ENCODE assay signal across 9 mouse cellular contexts in the genomic region with DNA sequence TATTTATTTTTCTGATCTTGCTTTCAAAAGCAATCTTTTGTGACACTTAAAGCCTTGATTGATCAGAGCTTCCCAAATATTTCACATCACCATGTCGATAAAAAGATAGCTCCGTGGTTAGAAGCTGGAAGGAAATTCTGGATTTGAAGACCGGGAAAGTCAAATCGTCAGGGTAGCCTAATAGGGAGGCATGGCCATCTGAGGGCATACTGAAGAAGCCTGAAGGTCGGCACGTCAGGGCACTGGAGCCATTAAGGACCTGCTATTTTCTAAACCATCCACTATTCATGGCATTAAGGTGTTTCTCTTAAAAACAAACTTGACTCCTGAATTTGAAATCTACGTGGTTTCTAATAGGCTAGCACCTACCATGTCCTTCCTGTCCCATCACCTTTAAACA. TPM values are rescaled to one million over a fixed set of nuclear protein-coding genes. Genes with fewer than 3 reads are reported as not detected.
DNase-seq lines count a peak whose midpoint lies in the region; ATAC-seq and TF ChIP-seq lines count a peak whose summit lies in the region.
"Had no signal": no experiment of that assay in that cellular context is flagged by ENCODE, and none has a peak within 500 bp of the region (broad histone marks: within the 10 kb centered on the region; RNA-seq: fewer than 3 reads in every experiment).

No protein-coding gene starts in this region.

- DNase-seq in spleen, adult 2 months (ENCODE audit: low read depth in 1 of 2, low spot score in 2 of 2), result no peak
- DNase-seq in spleen, postnatal 14 days (ENCODE audit: low spot score in 2 of 2), result no peak
- no peak for DNase-seq in liver, adult 2 months (ENCODE audit: extremely low read depth, low read depth, low spot score)
- no peak for DNase-seq in cerebellum, postnatal 36 days
- DNase-seq in adrenal gland, adult 18-20 months (ENCODE audit: low spot score in 2 of 2), result no peak

- no peak overlapping the region for H3K27ac ChIP-seq in spleen, adult 2 months (ENCODE audit: insufficient read depth, low read length)
- H3K27ac ChIP-seq in liver, adult 2 months (replicated peaks; ENCODE audit: insufficient read depth, low read depth, low read length), result no peak overlapping the region
- no peak overlapping the region for H3K27ac ChIP-seq in stomach, embryonic 16.5 days (ENCODE audit: low read length)
- H3K27ac ChIP-seq: macrophage had no signal

- H3K27me3 ChIP-seq in erythroblast, embryonic 14.5 days (ENCODE audit: control insufficient read depth), result no peaks in the 10 kb centered on the region
- H3K27me3 ChIP-seq in spleen, adult 2 months (ENCODE audit: control insufficient read depth, insufficient read depth, low read length), result peaks cover 3% of the 10 kb centered on the region; the same call in 1 of the 2 replicates
- peaks cover 5% of the 10 kb centered on the region; the same call in 1 of the 2 replicates for H3K27me3 ChIP-seq in liver, adult 2 months (ENCODE audit: control insufficient read depth, insufficient read depth, low read length)
- H3K27me3 ChIP-seq in stomach, embryonic 16.5 days (ENCODE audit: control insufficient read depth, insufficient read depth, low read length), result no peaks in the 10 kb centered on the region

- H3K4me1 ChIP-seq in erythroblast, embryonic 14.5 days (ENCODE audit: control insufficient read depth), result peaks cover 92% of the 10 kb centered on the region
- H3K4me1 ChIP-seq in spleen, adult 2 months (ENCODE audit: control insufficient read depth, insufficient read depth, insufficient read length), result no peaks in the 10 kb centered on the region; the same call in 1 of the 2 replicates
- no peaks in the 10 kb centered on the region; the same call in 1 of the 2 replicates for H3K4me1 ChIP-seq in liver, adult 2 months (ENCODE audit: control insufficient read depth, insufficient read depth, low read length)
- peaks cover 4% of the 10 kb centered on the region; the same call in 1 of the 2 replicates for H3K4me1 ChIP-seq in stomach, embryonic 16.5 days (ENCODE audit: control insufficient read depth, insufficient read depth, low read length)

- peak overlapping the region; percentile 99 for H3K4me3 ChIP-seq in erythroblast, embryonic 14.5 days (replicated peaks)
- peak overlapping the region; percentile 20 for H3K4me3 ChIP-seq in spleen, adult 2 months (ENCODE audit: extremely low read depth, insufficient read depth, insufficient read length)
- peak overlapping the region; percentile 17; the same call in 1 of the 2 replicates for H3K4me3 ChIP-seq in liver, adult 2 months (ENCODE audit: insufficient read depth, low read depth, low read length)
- H3K4me3 ChIP-seq in stomach, embryonic 16.5 days (replicated peaks; ENCODE audit: low read length), result peak overlapping the region; percentile 64

- H3K4me2 ChIP-seq in stomach, embryonic 16.5 days (ENCODE audit: low read depth, low read length), result peak overlapping the region; percentile 94

- no peaks in the 10 kb centered on the region for H3K9me3 ChIP-seq in erythroblast, embryonic 14.5 days (ENCODE audit: control insufficient read depth, low read length)
- no peaks in the 10 kb centered on the region for H3K9me3 ChIP-seq in stomach, embryonic 16.5 days (replicated peaks; ENCODE audit: control insufficient read depth, low read length)

- WGBS in spleen, adult 2 months, result 40% methylated on average over 7 of the region's 7 CpGs
- 63% methylated on average over 7 of the region's 7 CpGs for whole genome bisulfite sequencing in liver, adult 2 months
- WGBS in stomach, embryonic 16.5 days, result 39% methylated on average over 7 of the region's 7 CpGs

- H3K36me3 ChIP-seq in erythroblast, embryonic 14.5 days (ENCODE audit: control insufficient read depth), result peaks cover 15% of the 10 kb centered on the region
- H3K36me3 ChIP-seq in spleen, adult 2 months (ENCODE audit: control insufficient read depth, insufficient read depth, low read length), result no peaks in the 10 kb centered on the region
- H3K36me3 ChIP-seq in liver, adult 2 months (ENCODE audit: control insufficient read depth, insufficient read depth, low read length), result no peaks in the 10 kb centered on the region
- no peaks in the 10 kb centered on the region for H3K36me3 ChIP-seq in stomach, embryonic 16.5 days (ENCODE audit: control insufficient read depth, insufficient read depth, low read length)

- no peak for TF ChIP-seq POLR2A in spleen, adult 2 months (IDR thresholded peaks at IDR 0.05; ENCODE audit: low read depth, low read length)
- no peak for TF ChIP-seq POLR2A in liver, adult 2 months (IDR thresholded peaks at IDR 0.05; ENCODE audit: extremely low read depth, insufficient read depth, low read length)

- H3K9ac ChIP-seq in liver, adult 2 months (ENCODE audit: low read depth, low read length), result no peak overlapping the region
- no peak overlapping the region; the same call in 1 of the 2 replicates for H3K9ac ChIP-seq in stomach, embryonic 16.5 days (ENCODE audit: low read length)

- no peak for ATAC-seq in erythroblast, adult 5-6 weeks (replicated peaks; ENCODE audit: low FRiP score, poor library complexity, severe bottlenecking)
- ATAC-seq in stomach, embryonic 16.5 days (ENCODE audit: insufficient read depth, low FRiP score), result no peak

- TF ChIP-seq CTCF in spleen, adult 2 months (IDR thresholded peaks at IDR 0.05; ENCODE audit: extremely low read depth, insufficient read depth, insufficient read length, insufficient replicate concordance), result no peak
- TF ChIP-seq CTCF in liver, adult 2 months (IDR thresholded peaks at IDR 0.05; ENCODE audit: low read depth, low read length), result no peak

- no peaks in the 10 kb centered on the region for H3K79me2 ChIP-seq in liver, adult 2 months (ENCODE audit: control insufficient read depth, insufficient read depth, low read length)

RNA-seq across cellular contexts. Expression of gene St3gal6, which starts 2.1 kb away (rescaled TPM):
- 10.4 and 11.5 TPM in 2 replicates for polyA plus RNA-seq in erythroblast, embryonic 14.5 days (2012)
- total RNA-seq in erythroblast, adult 5-6 weeks (2015; ENCODE audit: low replicate concordance), result 95.3 and 151 TPM in 2 replicates
- 155 and 194 TPM in 2 replicates for total RNA-seq in erythroblast, adult 5-6 weeks (2017; ENCODE audit: low replicate concordance)
- 10.8 and 12.0 TPM in 2 replicates for polyA plus RNA-seq in spleen, adult 2 months (2012; rRNA removed)
- total RNA-seq in liver, adult 2 months (2014; rRNA removed), result 3.2 and 4.8 TPM in 2 replicates
- polyA plus RNA-seq in liver, adult 2 months (2012; rRNA removed), result 5.1 and 6.2 TPM in 2 replicates
- polyA plus RNA-seq in stomach, embryonic 16.5 days (2015; fragmentation: Nextera tagmentation; extraction: Ambion mirVana), result 11.7 and 14.7 TPM in 2 replicates
- total RNA-seq in adrenal gland, adult 18-20 months (2021), result 10 to 100 TPM; 23.1 to 29.1 TPM

Comparison
In these comparisons a context has a peak if more than half of its experiments do, and no peak if none do; other contexts are left out.
1. H3K4me3 ChIP-seq: peak in every context shown above with its lines; median percentile 99 in erythroblast, embryonic 14.5 days; 64 in stomach, embryonic 16.5 days; 20 in spleen, adult 2 months; 17 in liver, adult 2 months.